Mouse (Mus musculus): ENCODE measurements around the gene D030056L22Rik. TPM values are rescaled to one million over a fixed set of nuclear protein-coding genes. Genes with fewer than 3 reads are reported as not detected.

The D030056L22Rik gene
- polyA plus RNA-seq, 1 experiment, result 23.2 TPM

DNA sequence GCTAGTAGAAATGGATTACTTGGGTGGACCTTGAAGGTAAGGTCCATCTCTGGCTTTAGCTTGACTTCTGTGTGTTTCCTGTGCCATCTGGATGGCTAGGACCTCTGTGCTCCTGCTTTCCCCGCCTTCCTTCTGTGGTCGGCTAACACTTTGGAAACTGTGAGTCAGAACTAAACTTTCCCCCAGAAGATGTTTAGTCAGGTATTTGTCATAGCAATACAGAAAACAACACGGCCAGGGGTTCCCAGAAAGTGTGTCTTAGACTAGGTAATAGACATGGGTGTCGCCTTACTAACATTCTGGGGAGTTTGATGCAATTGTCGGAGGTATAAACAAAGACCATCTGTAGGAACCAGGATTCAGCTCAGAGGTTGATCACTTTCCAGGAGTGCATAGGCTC lies 53.4 kb downstream of the D030056L22Rik start:
- TF ChIP-seq GATA1 (IDR thresholded peaks at IDR 0.05; ENCODE audit: low read length), result no peak

Other genes starting within 250 kb of the D030056L22Rik start
- gene Ostf1, start 81.4 kb upstream of the D030056L22Rik start, polyA plus RNA-seq (2012), result 205 and 235 TPM in 2 replicates
- 1.3 and 1.7 TPM in 2 replicates for gene Nmrk1, start 81.2 kb upstream of the D030056L22Rik start, polyA plus RNA-seq (2012)
- 21.3 and 26.6 TPM in 2 replicates for gene Carnmt1, start 42.4 kb upstream of the D030056L22Rik start, polyA plus RNA-seq (2012)
- gene Trpm6, start 36.8 kb downstream of the D030056L22Rik start, polyA plus RNA-seq (2012), result not detected in 2 replicates